Mouse (Mus musculus): ENCODE measurements at regions not wholly inside any gene's neighbourhood (a gene's known extent, or its start where the extent isn't known, plus 50 kb on each side); places are given as distances from the start of the nearest gene placed in this dataset.

GRCm38 (mm10) chr12:33593685-33594084 lies 164.2 kb downstream of the Twistnb start:
- H3K4me3 ChIP-seq (replicated peaks) = no peak overlapping the region
- WGBS = 19% methylated on average over 4 of the region's 4 CpGs

GRCm38 (mm10) chr12:33605393-33605792 lies 176.0 kb downstream of the Twistnb start:
- WGBS = 63% methylated on average over 4 of the region's 4 CpGs
- Histone ChIP-seq H3K4me2 (no peak overlapping the region), H3K27me3 (no peaks in the 10 kb centered on the region), H3K27ac (no peak overlapping the region), H3K4me1 (0 out of 2 replicates have a peak, but pooled peaks cover 3% of the 10 kb centered on the region), H3K36me3 (no peaks in the 10 kb centered on the region), H3K9me3 (replicated peaks) (no peaks in the 10 kb centered on the region), H3K9ac (no peak overlapping the region), H3K4me3 (replicated peaks) (no peak overlapping the region)
- ATAC-seq (replicated peaks; ENCODE audit: low FRiP score) = no peak

More at GRCm38 (mm10) chr12:33593685-33594084, 164.2 kb downstream of the Twistnb start:
- Histone ChIP-seq H3K9me3 (replicated peaks) (no peaks in the 10 kb centered on the region), H3K9ac (no peak overlapping the region), H3K27ac (no peak overlapping the region), H3K4me2 (peak overlapping the region; percentile 60), H3K4me1 (peaks cover 18% of the 10 kb centered on the region), H3K27me3 (no peaks in the 10 kb centered on the region), H3K36me3 (no peaks in the 10 kb centered on the region)
- ATAC-seq (replicated peaks; ENCODE audit: low FRiP score) = peak; percentile 62

GRCm38 (mm10) chr12:33607811-33608602 lies 178.6 kb downstream of the Twistnb start:
- ATAC-seq (replicated peaks; ENCODE audit: low FRiP score) = no peak
- WGBS = 57% methylated on average over 7 of the region's 7 CpGs

GRCm38 (mm10) chr12:33612378-33612777 lies 182.9 kb downstream of the Twistnb start:
- Histone ChIP-seq H3K27ac (no peak overlapping the region), H3K4me1 (0 out of 2 replicates have a peak, but pooled peaks cover 3% of the 10 kb centered on the region)
- WGBS = 75% methylated on average over 3 of the region's 3 CpGs

More at GRCm38 (mm10) chr12:33607811-33608602, 178.6 kb downstream of the Twistnb start:
- no peak overlapping the region for H3K9ac ChIP-seq
- H3K4me3 ChIP-seq (replicated peaks) = no peak overlapping the region
- H3K36me3 ChIP-seq = no peaks in the 10 kb centered on the region
- H3K4me2 ChIP-seq = no peak overlapping the region
- H3K27me3 ChIP-seq = no peaks in the 10 kb centered on the region
- H3K27ac ChIP-seq = no peak overlapping the region
- 0 out of 2 replicates have a peak, but pooled peaks cover 3% of the 10 kb centered on the region for H3K4me1 ChIP-seq
- H3K9me3 ChIP-seq (replicated peaks) = no peaks in the 10 kb centered on the region

GRCm38 (mm10) chr12:33620391-33620790 lies 191.0 kb downstream of the Twistnb start:
- no peak for ATAC-seq (replicated peaks; ENCODE audit: low FRiP score)
- WGBS = 59% methylated on average over 4 of the region's 4 CpGs
- no peak overlapping the region for H3K9ac ChIP-seq
- H3K4me3 ChIP-seq (replicated peaks) = no peak overlapping the region
- no peak overlapping the region for H3K4me2 ChIP-seq
- H3K36me3 ChIP-seq = no peaks in the 10 kb centered on the region
- H3K4me1 ChIP-seq = no peaks in the 10 kb centered on the region
- no peaks in the 10 kb centered on the region for H3K9me3 ChIP-seq (replicated peaks)
- no peak overlapping the region for H3K27ac ChIP-seq
- H3K27me3 ChIP-seq = no peaks in the 10 kb centered on the region

More at GRCm38 (mm10) chr12:33612378-33612777, 182.9 kb downstream of the Twistnb start:
- Histone ChIP-seq H3K27me3 (no peaks in the 10 kb centered on the region), H3K4me2 (no peak overlapping the region), H3K4me3 (replicated peaks) (no peak overlapping the region), H3K36me3 (no peaks in the 10 kb centered on the region), H3K9ac (no peak overlapping the region), H3K9me3 (replicated peaks) (no peaks in the 10 kb centered on the region)
- ATAC-seq (replicated peaks; ENCODE audit: low FRiP score) = no peak

GRCm38 (mm10) chr12:33626092-33626882 lies 196.9 kb downstream of the Twistnb start:
- H3K27me3 ChIP-seq = no peaks in the 10 kb centered on the region
- 68% methylated on average over 4 of the region's 4 CpGs for WGBS
- H3K4me3 ChIP-seq (replicated peaks) = no peak overlapping the region
- no peak overlapping the region for H3K9ac ChIP-seq
- no peaks in the 10 kb centered on the region for H3K9me3 ChIP-seq (replicated peaks)
- no peaks in the 10 kb centered on the region for H3K4me1 ChIP-seq
- no peak overlapping the region for H3K27ac ChIP-seq
- ATAC-seq (replicated peaks; ENCODE audit: low FRiP score) = no peak
- H3K4me2 ChIP-seq = no peak overlapping the region
- no peaks in the 10 kb centered on the region for H3K36me3 ChIP-seq

- H3K27ac ChIP-seq = no peak overlapping the region
- no peaks in the 10 kb centered on the region for H3K9me3 ChIP-seq (replicated peaks)
- no peaks in the 10 kb centered on the region for H3K36me3 ChIP-seq
- H3K27me3 ChIP-seq = no peaks in the 10 kb centered on the region
- ATAC-seq (replicated peaks; ENCODE audit: low FRiP score) = no peak
- H3K4me3 ChIP-seq (replicated peaks) = no peak overlapping the region
- 83% methylated on average over 1 of the region's 1 CpGs for WGBS
- H3K4me2 ChIP-seq = no peak overlapping the region
- no peak overlapping the region for H3K9ac ChIP-seq
- no peaks in the 10 kb centered on the region for H3K4me1 ChIP-seq
Observed at GRCm38 (mm10) chr12:33652597-33652996, 223.2 kb downstream of the Twistnb start.

GRCm38 (mm10) chr12:33675508-33675907 lies 246.1 kb downstream of the Twistnb start:
- no peaks in the 10 kb centered on the region for H3K4me1 ChIP-seq
- 78% methylated on average over 6 of the region's 6 CpGs for whole genome bisulfite sequencing

GRCm38 (mm10) chr12:33692870-33693269 lies 235.4 kb upstream of the Ferd3l start:
- Histone ChIP-seq H3K4me1 (no peaks in the 10 kb centered on the region), H3K36me3 (no peaks in the 10 kb centered on the region), H3K9me3 (replicated peaks) (no peaks in the 10 kb centered on the region), H3K4me2 (no peak overlapping the region), H3K27me3 (no peaks in the 10 kb centered on the region), H3K27ac (no peak overlapping the region), H3K4me3 (replicated peaks) (no peak overlapping the region), H3K9ac (no peak overlapping the region)
- ATAC-seq (replicated peaks; ENCODE audit: low FRiP score) = no peak
- 86% methylated on average over 3 of the region's 3 CpGs for WGBS

More at GRCm38 (mm10) chr12:33675508-33675907, 246.1 kb downstream of the Twistnb start:
- Histone ChIP-seq H3K9ac (no peak overlapping the region), H3K4me3 (replicated peaks) (no peak overlapping the region), H3K27ac (no peak overlapping the region), H3K36me3 (no peaks in the 10 kb centered on the region), H3K4me2 (no peak overlapping the region), H3K9me3 (replicated peaks) (no peaks in the 10 kb centered on the region), H3K27me3 (no peaks in the 10 kb centered on the region)
- no peak for ATAC-seq (replicated peaks; ENCODE audit: low FRiP score)

- peak; percentile 85 for ATAC-seq (replicated peaks; ENCODE audit: low FRiP score)
- Histone ChIP-seq H3K36me3 (no peaks in the 10 kb centered on the region), H3K9me3 (replicated peaks) (no peaks in the 10 kb centered on the region), H3K4me1 (peaks cover 18% of the 10 kb centered on the region), H3K27ac (no peak overlapping the region), H3K27me3 (no peaks in the 10 kb centered on the region), H3K4me3 (replicated peaks) (no peak overlapping the region), H3K4me2 (no peak overlapping the region), H3K9ac (no peak overlapping the region)
- 21% methylated on average over 3 of the region's 3 CpGs for WGBS
Observed at GRCm38 (mm10) chr12:33714392-33714791, 213.8 kb upstream of the Ferd3l start.

GRCm38 (mm10) chr12:33715997-33716396 lies 212.2 kb upstream of the Ferd3l start:
- H3K4me3 ChIP-seq (replicated peaks) = no peak overlapping the region
- ATAC-seq (replicated peaks; ENCODE audit: low FRiP score) = no peak
- H3K4me2 ChIP-seq = no peak overlapping the region
- no peaks in the 10 kb centered on the region for H3K9me3 ChIP-seq (replicated peaks)
- no peaks in the 10 kb centered on the region for H3K27me3 ChIP-seq
- H3K36me3 ChIP-seq = no peaks in the 10 kb centered on the region
- no peak overlapping the region for H3K9ac ChIP-seq
- peaks cover 18% of the 10 kb centered on the region for H3K4me1 ChIP-seq
- no peak overlapping the region for H3K27ac ChIP-seq
- WGBS = 86% methylated on average over 2 of the region's 2 CpGs

- H3K27ac ChIP-seq = 0 out of 2 replicates have a peak overlapping the region, but pooled peaks have one; percentile 51
- no peaks in the 10 kb centered on the region for H3K36me3 ChIP-seq
- no peak overlapping the region for H3K4me3 ChIP-seq (replicated peaks)
- H3K4me1 ChIP-seq = peaks cover 18% of the 10 kb centered on the region
- no peak overlapping the region for H3K4me2 ChIP-seq
- H3K9ac ChIP-seq = no peak overlapping the region
- WGBS = 23% methylated on average over 4 of the region's 4 CpGs
- ATAC-seq (replicated peaks; ENCODE audit: low FRiP score) = no peak
- no peaks in the 10 kb centered on the region for H3K27me3 ChIP-seq
- H3K9me3 ChIP-seq (replicated peaks) = no peaks in the 10 kb centered on the region
Observed at GRCm38 (mm10) chr12:33717053-33717452, 211.2 kb upstream of the Ferd3l start.

All from kidney, embryonic 15.5 days (tissue).